Mouse (Mus musculus): ENCODE measurements around the gene Lrp2bp. TPM values are rescaled to one million over a fixed set of nuclear protein-coding genes. Genes with fewer than 3 reads are reported as not detected.

Gene Lrp2bp
- polyA plus RNA-seq, 1 experiment: not detected

DNA sequence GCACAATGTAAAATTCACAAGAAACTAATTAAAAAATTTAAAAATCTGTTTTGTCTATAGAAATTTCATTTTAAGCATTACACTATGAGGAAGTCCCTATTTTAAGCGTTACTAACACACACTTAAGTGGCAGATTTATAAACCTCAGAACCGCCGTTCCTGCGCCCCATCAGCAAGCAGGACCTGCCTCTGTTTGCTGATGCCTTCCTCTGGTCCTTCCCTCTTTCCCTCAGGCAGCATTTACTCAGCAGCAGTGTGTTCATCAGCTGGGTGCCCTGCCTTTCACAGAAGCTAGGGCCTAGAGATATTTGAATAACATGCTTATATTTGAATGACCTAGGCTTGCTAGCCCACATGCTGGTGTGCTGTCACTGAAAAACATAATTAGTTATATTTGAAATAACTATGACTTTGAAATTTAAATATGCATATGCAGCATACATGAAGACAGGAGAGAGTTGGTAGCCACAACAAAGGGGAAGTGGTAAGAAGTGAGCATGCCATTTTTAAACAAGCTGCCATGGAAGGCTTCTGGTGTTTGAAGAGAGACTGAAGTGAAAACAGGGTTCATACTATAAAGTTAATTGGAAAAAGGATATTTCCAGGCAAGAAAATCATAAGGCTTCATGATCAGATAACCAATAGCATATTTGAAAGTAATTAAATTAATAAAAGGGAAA lies 8.3 kb upstream of the Lrp2bp start:
- H3K9me3 ChIP-seq (ENCODE audit: control insufficient read depth, low read length): no peaks in the 10 kb centered on the region
- TF ChIP-seq GATA1 (IDR thresholded peaks at IDR 0.05; ENCODE audit: low read length) (no peak), TAL1 (IDR thresholded peaks at IDR 0.05; ENCODE audit: low read length) (no peak)
- H3K4me1 ChIP-seq (ENCODE audit: control insufficient read depth): peaks cover 6% of the 10 kb centered on the region
- no peaks in the 10 kb centered on the region for H3K27me3 ChIP-seq (ENCODE audit: control insufficient read depth)
- H3K4me3 ChIP-seq (replicated peaks): no peak overlapping the region
- peaks cover 62% of the 10 kb centered on the region for H3K36me3 ChIP-seq (ENCODE audit: control insufficient read depth)

DNA sequence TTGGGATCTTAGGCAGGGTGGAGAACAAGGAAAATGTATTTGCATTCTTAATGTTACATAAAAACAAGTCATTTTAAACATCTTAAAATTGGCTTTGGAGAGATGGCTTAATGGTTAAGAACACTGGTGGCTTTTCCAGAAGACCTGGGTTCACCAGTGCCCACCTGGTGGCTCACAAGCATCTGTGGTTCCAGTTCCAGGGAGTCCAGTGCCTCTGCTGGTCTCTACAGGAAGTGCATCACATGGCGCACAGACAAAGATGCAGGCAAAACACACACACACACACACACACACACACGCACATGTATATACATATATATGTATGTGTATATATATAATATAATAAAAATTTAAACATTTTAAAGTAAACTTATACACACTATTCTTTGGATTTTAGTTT lies 5.0 kb upstream of the Lrp2bp start:
- Histone ChIP-seq H3K9me3 (ENCODE audit: control insufficient read depth, low read length) (no peaks in the 10 kb centered on the region), H3K27me3 (ENCODE audit: control insufficient read depth) (no peaks in the 10 kb centered on the region), H3K4me3 (replicated peaks) (no peak overlapping the region), H3K4me1 (ENCODE audit: control insufficient read depth) (peaks cover 6% of the 10 kb centered on the region), H3K36me3 (ENCODE audit: control insufficient read depth) (peaks cover 68% of the 10 kb centered on the region)
- TF ChIP-seq TAL1 (IDR thresholded peaks at IDR 0.05; ENCODE audit: low read length) (no peak), GATA1 (IDR thresholded peaks at IDR 0.05; ENCODE audit: low read length) (no peak)

DNA sequence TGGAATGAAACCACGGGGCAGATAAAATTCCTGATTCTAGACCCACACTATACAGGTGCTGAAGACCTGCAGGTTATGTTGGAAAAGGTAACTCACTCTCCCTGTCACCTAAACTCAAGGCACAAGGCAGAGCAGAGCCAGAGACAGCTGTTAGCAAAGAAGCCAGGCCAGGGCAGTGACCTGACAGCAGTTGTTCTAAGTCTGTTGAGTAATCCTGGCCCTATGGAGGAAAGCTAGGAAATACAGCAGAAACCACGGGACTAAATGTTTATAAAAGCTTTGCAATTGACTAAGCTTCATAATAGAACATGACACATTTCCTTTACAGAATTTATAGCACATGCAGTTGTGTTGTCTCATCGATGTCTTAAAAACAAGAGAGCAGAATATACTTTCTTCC lies 3.5 kb upstream of the Lrp2bp start:
- Histone ChIP-seq H3K4me3 (replicated peaks) (no peak overlapping the region), H3K4me1 (ENCODE audit: control insufficient read depth) (peaks cover 19% of the 10 kb centered on the region), H3K27me3 (ENCODE audit: control insufficient read depth) (no peaks in the 10 kb centered on the region), H3K9me3 (ENCODE audit: control insufficient read depth, low read length) (no peaks in the 10 kb centered on the region), H3K36me3 (ENCODE audit: control insufficient read depth) (peaks cover 62% of the 10 kb centered on the region)
- TF ChIP-seq TAL1 (IDR thresholded peaks at IDR 0.05; ENCODE audit: low read length): no peak
- TF ChIP-seq GATA1 (IDR thresholded peaks at IDR 0.05; ENCODE audit: low read length): no peak

DNA sequence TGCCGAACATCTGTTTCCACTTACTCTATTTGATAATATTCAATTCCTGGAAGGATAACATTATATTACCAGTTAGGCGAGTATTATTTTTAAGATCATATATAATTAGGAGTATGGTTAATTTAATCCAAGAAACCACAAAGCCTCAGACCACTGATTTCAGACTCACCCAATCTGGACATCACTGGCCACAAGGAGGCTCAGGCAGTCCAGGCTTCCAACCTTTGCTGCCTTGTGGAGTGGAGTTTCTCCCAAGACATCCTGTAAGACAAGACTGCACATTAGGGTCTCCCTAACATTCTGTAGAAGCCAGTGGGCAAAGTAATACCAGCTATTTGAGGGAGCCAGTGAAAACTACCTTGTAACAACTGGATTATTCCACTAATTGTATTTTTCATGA lies 875 bp upstream of the Lrp2bp start:
- peaks cover 23% of the 10 kb centered on the region for H3K4me1 ChIP-seq (ENCODE audit: control insufficient read depth)
- H3K4me3 ChIP-seq (replicated peaks): no peak overlapping the region
- no peaks in the 10 kb centered on the region for H3K9me3 ChIP-seq (ENCODE audit: control insufficient read depth, low read length)
- TF ChIP-seq GATA1 (IDR thresholded peaks at IDR 0.05; ENCODE audit: low read length) (no peak), TAL1 (IDR thresholded peaks at IDR 0.05; ENCODE audit: low read length) (no peak)
- H3K36me3 ChIP-seq (ENCODE audit: control insufficient read depth): peaks cover 43% of the 10 kb centered on the region
- H3K27me3 ChIP-seq (ENCODE audit: control insufficient read depth): peaks cover 2% of the 10 kb centered on the region; the same call in 1 of the 2 replicates

DNA sequence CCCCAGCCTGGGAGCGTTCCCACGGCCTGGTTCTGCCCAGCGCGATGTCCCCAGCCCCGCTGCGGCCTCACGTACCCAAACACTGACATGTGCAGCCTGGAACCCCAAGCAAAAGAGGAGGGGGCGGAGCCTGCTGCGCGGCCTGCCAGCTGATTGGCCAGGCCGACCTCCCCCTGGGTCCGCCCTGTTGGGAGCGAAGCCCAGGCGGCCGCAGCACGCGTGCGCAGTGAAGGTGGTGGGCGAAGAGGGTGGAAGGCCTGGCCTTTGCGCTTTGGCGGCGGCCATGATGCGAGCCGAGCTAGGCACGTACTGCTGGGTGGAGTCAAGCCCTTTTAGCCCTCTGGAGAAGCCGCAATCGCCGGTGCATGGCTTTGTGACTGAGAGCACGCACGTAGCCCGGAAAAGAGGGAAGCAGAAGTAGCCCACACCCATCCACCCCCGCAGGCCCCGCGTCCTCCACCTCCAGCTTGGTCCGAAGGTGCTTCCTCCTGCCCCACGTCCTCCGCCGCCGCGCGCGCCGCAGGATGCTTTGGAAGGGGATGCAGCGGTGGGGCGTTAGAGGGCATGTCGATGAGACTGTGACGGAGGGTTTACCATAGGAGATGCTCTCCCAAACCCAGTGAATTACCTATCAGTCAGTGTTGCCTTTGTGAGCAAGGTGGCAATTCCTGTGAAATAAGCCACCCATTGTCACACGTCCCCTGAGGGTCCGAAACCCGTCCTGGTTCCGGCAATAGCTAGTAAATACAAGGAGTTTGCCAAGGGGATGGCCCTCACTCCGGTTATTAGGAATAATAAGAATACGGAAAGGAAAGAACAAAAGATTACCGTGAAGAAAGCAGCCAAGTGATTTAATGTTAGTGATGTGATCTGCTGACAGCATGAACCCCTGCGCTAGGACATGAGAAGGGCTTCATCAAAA lies 942 bp downstream of the Lrp2bp start:
- TF ChIP-seq TAL1 (IDR thresholded peaks at IDR 0.05; ENCODE audit: low read length) (no peak), GATA1 (IDR thresholded peaks at IDR 0.05; ENCODE audit: low read length) (no peak)
- peaks cover 32% of the 10 kb centered on the region for H3K36me3 ChIP-seq (ENCODE audit: control insufficient read depth)

DNA sequence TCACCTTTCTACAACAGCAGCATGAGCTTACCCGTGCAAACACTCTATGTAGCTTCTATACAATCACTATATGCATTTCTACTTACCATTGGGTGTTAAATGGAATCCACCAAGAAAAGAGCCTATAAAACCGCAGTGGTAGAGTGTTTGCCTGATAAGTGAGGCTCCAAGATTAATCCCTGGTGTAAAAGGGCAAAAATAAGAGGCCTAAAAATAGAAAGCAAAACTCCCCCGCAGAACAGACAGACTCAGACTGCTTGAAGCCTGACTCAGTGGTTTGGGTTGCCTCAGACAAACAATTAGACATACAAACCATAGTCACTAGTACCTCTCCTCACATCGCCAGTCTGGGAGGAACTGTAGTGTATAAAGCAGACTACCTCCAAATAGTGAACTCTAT lies 6.5 kb downstream of the Lrp2bp start, which contains the start of gene Ankrd37:
Gene Ankrd37 (minus strand): TSS at position 112 of the 400 bp plus-strand sequence.
- Histone ChIP-seq H3K27me3 (ENCODE audit: control insufficient read depth) (peaks cover 3% of the 10 kb centered on the region), H3K9me3 (ENCODE audit: control insufficient read depth, low read length) (no peaks in the 10 kb centered on the region), H3K4me1 (ENCODE audit: control insufficient read depth) (peaks cover 4% of the 10 kb centered on the region), H3K36me3 (ENCODE audit: control insufficient read depth) (no peaks in the 10 kb centered on the region), H3K4me3 (replicated peaks) (no peak within 1 kb of the TSS)
- TF ChIP-seq TAL1 (IDR thresholded peaks at IDR 0.05; ENCODE audit: low read length): no peak
- no peak for TF ChIP-seq GATA1 (IDR thresholded peaks at IDR 0.05; ENCODE audit: low read length)

More for the DNA sequence above, 942 bp downstream of the Lrp2bp start:
- Histone ChIP-seq H3K4me3 (replicated peaks) (peak overlapping the region; percentile 71), H3K9me3 (ENCODE audit: control insufficient read depth, low read length) (no peaks in the 10 kb centered on the region), H3K27me3 (ENCODE audit: control insufficient read depth) (peaks cover 2% of the 10 kb centered on the region; the same call in 1 of the 2 replicates), H3K4me1 (ENCODE audit: control insufficient read depth) (peaks cover 23% of the 10 kb centered on the region)

DNA sequence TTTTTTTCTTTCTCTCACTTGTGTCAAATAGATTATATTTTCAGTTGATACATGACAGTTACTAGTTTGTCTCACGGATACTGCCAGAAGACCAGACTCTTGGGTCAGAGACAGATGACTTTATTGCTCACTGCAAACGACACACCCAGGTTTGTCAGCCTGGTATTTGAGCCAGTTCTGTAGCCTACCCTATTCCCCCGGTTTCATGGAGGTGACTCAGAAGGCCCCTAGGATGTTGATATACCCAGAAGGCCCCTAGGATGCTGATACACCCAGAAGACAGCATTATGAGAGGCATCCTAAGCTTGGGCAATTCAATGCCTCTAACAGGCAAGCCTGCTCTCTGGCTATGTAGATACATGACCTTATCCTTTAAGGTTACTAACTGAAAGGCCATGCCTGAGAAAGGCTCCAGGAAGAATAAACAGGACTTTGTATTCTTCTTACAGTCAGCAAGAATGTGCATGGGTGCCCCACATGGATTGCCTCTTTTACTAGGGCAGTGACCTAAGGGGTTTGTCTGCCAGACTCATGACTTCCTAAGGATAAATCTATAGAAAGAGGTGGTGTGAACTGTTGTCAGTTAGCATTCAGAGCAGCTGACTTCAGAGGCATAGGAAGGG lies 8.1 kb downstream of the Lrp2bp start:
- H3K36me3 ChIP-seq (ENCODE audit: control insufficient read depth): no peaks in the 10 kb centered on the region
- H3K4me3 ChIP-seq (replicated peaks): no peak overlapping the region
- peaks cover 8% of the 10 kb centered on the region for H3K27me3 ChIP-seq (ENCODE audit: control insufficient read depth)
- peaks cover 3% of the 10 kb centered on the region for H3K4me1 ChIP-seq (ENCODE audit: control insufficient read depth)
- H3K9me3 ChIP-seq (ENCODE audit: control insufficient read depth, low read length): no peaks in the 10 kb centered on the region
- TF ChIP-seq TAL1 (IDR thresholded peaks at IDR 0.05; ENCODE audit: low read length) (no peak), GATA1 (IDR thresholded peaks at IDR 0.05; ENCODE audit: low read length) (no peak)

DNA sequence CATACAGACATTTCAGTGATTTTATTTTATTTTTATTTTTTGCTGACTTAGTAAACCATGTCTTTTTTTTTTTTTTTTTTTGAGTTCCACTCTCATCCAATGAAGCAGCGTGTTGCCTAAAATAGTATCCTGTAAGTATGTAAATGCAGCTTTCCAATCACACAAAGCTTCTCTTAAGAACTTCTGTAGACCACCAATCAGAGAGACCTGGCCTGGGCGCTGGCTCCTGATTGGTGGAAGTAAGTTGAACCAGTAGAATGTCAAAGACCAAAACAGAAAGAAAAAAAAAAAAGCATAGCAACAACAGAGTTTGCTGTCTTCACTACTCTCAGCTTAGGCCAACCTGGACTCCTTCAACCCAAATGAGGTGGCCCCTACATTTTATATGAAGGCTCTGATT lies 11.2 kb downstream of the Lrp2bp start:
- Histone ChIP-seq H3K9me3 (ENCODE audit: control insufficient read depth, low read length) (no peaks in the 10 kb centered on the region), H3K4me3 (replicated peaks) (no peak overlapping the region), H3K36me3 (ENCODE audit: control insufficient read depth) (no peaks in the 10 kb centered on the region), H3K4me1 (ENCODE audit: control insufficient read depth) (peaks cover 3% of the 10 kb centered on the region), H3K27me3 (ENCODE audit: control insufficient read depth) (peaks cover 8% of the 10 kb centered on the region)
- TF ChIP-seq GATA1 (IDR thresholded peaks at IDR 0.05; ENCODE audit: low read length): no peak
- TF ChIP-seq TAL1 (IDR thresholded peaks at IDR 0.05; ENCODE audit: low read length): no peak
